In genomic region chr10:17491611-17492305, GRCm38 (mm10) we compare ENCODE assay signal across 30 mouse cellular contexts.
DNase-seq lines count a peak whose midpoint lies in the region; ATAC-seq lines count a peak whose summit lies in the region.
"Had no signal": no experiment of that assay in that cellular context is flagged by ENCODE, and none has a peak within 500 bp of the region (broad histone marks: within the 10 kb centered on the region; RNA-seq: fewer than 3 reads in every experiment).

No protein-coding gene starts in this region.

- ATAC-seq in common myeloid progenitor, adult 5-6 weeks (replicated peaks; ENCODE audit: low read depth, poor library complexity, severe bottlenecking): 0 out of 2 replicates have a peak, but pooled peaks have one; percentile 25
- ATAC-seq: CD4-positive, CD25-positive, alpha-beta regulatory T cell, adult 4 months; forebrain, embryonic 13.5 days; hindbrain, embryonic 16.5 days; intestine, embryonic 15.5 days had no signal

- peaks cover 14% of the 10 kb centered on the region for H3K36me3 ChIP-seq in megakaryocyte, embryonic 14.5 days (replicated peaks; ENCODE audit: low read length)
- H3K36me3 ChIP-seq: intestine, embryonic 15.5 days; limb, embryonic 15.5 days; midbrain, embryonic 12.5 days; neural tube, embryonic 13.5 days had no signal

- no peaks in the 10 kb centered on the region for H3K27me3 ChIP-seq in megakaryocyte, embryonic 14.5 days (replicated peaks)
- H3K27me3 ChIP-seq: forebrain, embryonic 13.5 days; intestine, embryonic 15.5 days; limb, embryonic 15.5 days; midbrain, embryonic 12.5 days; neural tube, embryonic 13.5 days had no signal

- peaks cover 12% of the 10 kb centered on the region for H3K9me3 ChIP-seq in megakaryocyte, embryonic 14.5 days
- H3K9me3 ChIP-seq: forebrain, embryonic 13.5 days; intestine, embryonic 15.5 days; limb, embryonic 15.5 days; midbrain, embryonic 12.5 days; neural tube, embryonic 13.5 days had no signal

- peaks cover 47% of the 10 kb centered on the region for H3K4me1 ChIP-seq in megakaryocyte, embryonic 14.5 days
- H3K4me1 ChIP-seq: intestine, embryonic 15.5 days; limb, embryonic 15.5 days; neural tube, embryonic 13.5 days had no signal

- H3K4me3 ChIP-seq in megakaryocyte, embryonic 14.5 days (replicated peaks): peak overlapping the region; percentile 15
- H3K4me3 ChIP-seq: forebrain, embryonic 13.5 days; intestine, embryonic 15.5 days; limb, embryonic 15.5 days; midbrain, embryonic 12.5 days; myocyte; neural tube, embryonic 13.5 days had no signal

- DNase-seq in heart, adult 11 months: peak; percentile 60
- no peak for DNase-seq in heart, adult 8-10 months (ENCODE audit: low spot score)
- peak; percentile 74 for DNase-seq in 416B (ENCODE audit: low read depth)
- no peak for DNase-seq in spleen, postnatal 10 days (ENCODE audit: low spot score in 2 of 2)
- no peak for DNase-seq in gastrocnemius, postnatal 10 days
- no peak for DNase-seq in kidney, postnatal 4 days
- DNase-seq: adrenal gland, postnatal 25 days; cerebellum, adult 18-20 months; cerebellum, postnatal 25 days; gastrocnemius, postnatal 36 days; heart, postnatal 14 days; kidney, adult 8-10 months; layer of hippocampus, postnatal 36 days; left cerebral cortex, postnatal 4 days; lung, embryonic 14.5 days; lung, postnatal 14 days; retina, postnatal 1 day; spleen, adult 18-20 months; thymus, adult 2 months; thymus, postnatal 4 days had no signal

Comparison
In these comparisons a context has a peak if more than half of its experiments do, and no peak if none do; other contexts are left out.
1. DNase-seq: peak in heart, adult 11 months (single experiment) and 416B (single experiment); none in heart, adult 8-10 months (single experiment), spleen, postnatal 10 days (0 of 2), gastrocnemius, postnatal 10 days (single experiment) and kidney, postnatal 4 days (0 of 2).